8 mouse cellular contexts compared by ENCODE assay signal in genomic region chr3:30507576-30508295, GRCm38 (mm10). TPM values are rescaled to one million over a fixed set of nuclear protein-coding genes. Genes with fewer than 3 reads are reported as not detected.
DNase-seq lines count a peak whose midpoint lies in the region; ATAC-seq and TF ChIP-seq lines count a peak whose summit lies in the region.

No protein-coding gene starts in this region.

- no peaks in the 10 kb centered on the region for H3K4me1 ChIP-seq in bone marrow, adult 2 months (ENCODE audit: control insufficient read depth, insufficient read depth, low read length)
- H3K4me1 ChIP-seq in heart, embryonic 14.5 days (ENCODE audit: control insufficient read depth in 2 of 2, insufficient read depth in 2 of 2, low read length in 2 of 2) = peaks cover 11 to 18% of the 10 kb centered on the region in 2 experiments
- peaks cover 35% of the 10 kb centered on the region for H3K4me1 ChIP-seq in midbrain, embryonic 11.5 days (ENCODE audit: control insufficient read depth, insufficient read depth, low read length)

- peak; percentile 35 for DNase-seq in gastrocnemius, postnatal 10 days
- DNase-seq in gastrocnemius, adult 8-10 months (ENCODE audit: low spot score in 2 of 2) = no peak
- DNase-seq in kidney, postnatal 25 days = peak; percentile 35 to 47
- peak; percentile 98 for DNase-seq in midbrain, embryonic 11.5 days (ENCODE audit: low spot score, missing footprints)
- no peak for DNase-seq in left cerebral cortex, adult 18-20 months (ENCODE audit: low spot score in 2 of 2)

- ATAC-seq in heart, embryonic 14.5 days (ENCODE audit: insufficient number of reproducible peaks, insufficient read depth, low FRiP score, low read depth) = no peak
- ATAC-seq in midbrain, embryonic 11.5 days (ENCODE audit: low FRiP score) = peak; percentile 22
- no peak for ATAC-seq in monocyte, adult 5-6 weeks (replicated peaks; ENCODE audit: insufficient number of reproducible peaks, low FRiP score, low TSS enrichment, poor library complexity, severe bottlenecking)

- H3K27me3 ChIP-seq in heart, embryonic 14.5 days (ENCODE audit: control insufficient read depth, insufficient read depth, low read length) = peaks cover 45% of the 10 kb centered on the region
- H3K27me3 ChIP-seq in midbrain, embryonic 11.5 days (ENCODE audit: control insufficient read depth, insufficient read depth, low read length) = peaks cover 35% of the 10 kb centered on the region

- H3K4me3 ChIP-seq in bone marrow, adult 2 months (replicated peaks; ENCODE audit: control insufficient read depth, low read depth, low read length) = peak overlapping the region; percentile 12
- peak overlapping the region; percentile 69 to 71 for H3K4me3 ChIP-seq in heart, embryonic 14.5 days (ENCODE audit: control insufficient read depth in 1 of 2, insufficient read depth in 1 of 2, low read depth in 1 of 2, low read length in 2 of 2)
- peak overlapping the region; percentile 71 for H3K4me3 ChIP-seq in midbrain, embryonic 11.5 days (ENCODE audit: low read depth, low read length)

- peak overlapping the region; percentile 80 for H3K9ac ChIP-seq in heart, embryonic 14.5 days (ENCODE audit: low read length)
- peak overlapping the region; percentile 88 for H3K9ac ChIP-seq in midbrain, embryonic 11.5 days (ENCODE audit: low read length)

- no peak for TF ChIP-seq CTCF in bone marrow, adult 2 months (IDR thresholded peaks at IDR 0.05; ENCODE audit: control insufficient read depth, insufficient read depth, low read length)

- no peak for TF ChIP-seq POLR2A in bone marrow, adult 2 months (IDR thresholded peaks at IDR 0.05; ENCODE audit: borderline replicate concordance, control insufficient read depth, low read depth, low read length)

- H3K36me3 ChIP-seq in heart, embryonic 14.5 days (ENCODE audit: control insufficient read depth, insufficient read depth, low read length) = no peaks in the 10 kb centered on the region
- H3K36me3 ChIP-seq in midbrain, embryonic 11.5 days (ENCODE audit: control insufficient read depth, insufficient read depth, low read length) = no peaks in the 10 kb centered on the region

- H3K9me3 ChIP-seq in heart, embryonic 14.5 days (ENCODE audit: control insufficient read depth, low read length) = no peaks in the 10 kb centered on the region
- H3K9me3 ChIP-seq in midbrain, embryonic 11.5 days (ENCODE audit: control insufficient read depth, low read length) = no peaks in the 10 kb centered on the region

- peak overlapping the region; percentile 94 for H3K4me2 ChIP-seq in heart, embryonic 14.5 days (ENCODE audit: low read length)
- peak overlapping the region; percentile 82 for H3K4me2 ChIP-seq in midbrain, embryonic 11.5 days

- no peak overlapping the region; the same call in 1 of the 2 replicates for H3K27ac ChIP-seq in bone marrow, adult 2 months (ENCODE audit: control insufficient read depth, insufficient read depth, low read depth, low read length, poor library complexity)
- H3K27ac ChIP-seq in heart, embryonic 14.5 days (replicated peaks in 1 of 2; ENCODE audit: control insufficient read depth in 1 of 2, insufficient read depth in 1 of 2, low read depth in 2 of 2, low read length in 2 of 2) = peak overlapping the region; percentile 89 to 91
- peak overlapping the region; percentile 89 for H3K27ac ChIP-seq in midbrain, embryonic 11.5 days (ENCODE audit: low read depth, low read length)

- under 1% methylated on average over 41 of the region's 41 CpGs for WGBS in bone marrow, adult 2 months
- under 1% methylated on average over 41 of the region's 41 CpGs for WGBS in heart, embryonic 14.5 days
- WGBS in midbrain, embryonic 11.5 days = under 1% methylated on average over 41 of the region's 41 CpGs

RNA-seq across cellular contexts. Expression of gene Mecom, which starts 40.1 kb away (rescaled TPM):
- 10 to 100 TPM; 10.1 to 14.5 TPM for total RNA-seq in gastrocnemius, postnatal 10 days (2021)
- total RNA-seq in gastrocnemius, adult 8-10 months (2022) = 1 to 10 TPM; 4.8 to 9.5 (median 6.8) TPM
- 0.70 and 1.4 TPM in 2 replicates for polyA plus RNA-seq in bone marrow, adult 2 months (2011; ENCODE audit: insufficient read depth, insufficient read length, low replicate concordance, missing spikeins)
- polyA plus RNA-seq in heart, embryonic 14.5 days (2014; fragmentation: Nextera tagmentation; extraction: Ambion mirVana) = 23.0 and 24.1 TPM in 2 replicates
- polyA plus RNA-seq in midbrain, embryonic 11.5 days (2014; fragmentation: Nextera tagmentation; extraction: Ambion mirVana) = 32.7 and 37.1 TPM in 2 replicates
- total RNA-seq in monocyte, adult 5-6 weeks (2017) = not detected in 3 replicates
- 1 to 10 TPM; 3.5 to 4.2 TPM for total RNA-seq in left cerebral cortex, adult 18-20 months (2021)

Comparison
In these comparisons a context has a peak if more than half of its experiments do, and no peak if none do; other contexts are left out.
1. DNase-seq: peak in gastrocnemius, postnatal 10 days (single experiment), kidney, postnatal 25 days (2 of 2) and midbrain, embryonic 11.5 days (single experiment); none in gastrocnemius, adult 8-10 months (0 of 2) and left cerebral cortex, adult 18-20 months (0 of 2).
2. H3K4me3 ChIP-seq: peak in every context shown above with its lines; median percentile 71 in midbrain, embryonic 11.5 days; 70 in heart, embryonic 14.5 days; 12 in bone marrow, adult 2 months.